Mouse (Mus musculus): ENCODE data around the gene Lrp2. TPM values are rescaled to one million over a fixed set of nuclear protein-coding genes. Genes with fewer than 3 reads are reported as not detected.

Lrp2 gene
- polyA plus RNA-seq, 1 experiment, result 0.12 TPM

DNA sequence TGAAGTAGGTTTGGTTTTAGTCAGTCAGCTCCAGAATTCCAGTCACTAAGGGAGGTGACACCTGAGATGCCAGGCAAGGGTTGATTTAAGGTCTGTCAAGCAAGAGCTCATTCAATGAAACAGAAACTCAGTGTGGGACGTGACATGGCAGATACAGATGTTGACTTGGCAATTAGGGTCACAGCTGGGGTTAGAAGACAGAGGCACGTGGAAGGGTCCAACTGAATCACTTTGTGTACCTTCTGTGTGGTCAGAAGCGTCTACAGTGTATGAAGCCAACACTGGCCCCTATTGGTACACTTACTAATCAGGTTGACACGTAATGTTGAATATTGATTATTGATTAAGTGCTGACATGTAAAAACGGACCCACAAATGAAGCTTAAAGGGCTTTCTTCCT, 161.0 kb downstream of the Lrp2 start:
- DNase-seq (ENCODE audit: low read depth in 1 of 2, low spot score in 2 of 2), result no peak
- no peak for TF ChIP-seq POLR2A (IDR thresholded peaks at IDR 0.05; ENCODE audit: low read depth, low read length)
- no peak for TF ChIP-seq CTCF (IDR thresholded peaks at IDR 0.05; ENCODE audit: extremely low read depth, insufficient read depth, insufficient read length, insufficient replicate concordance)
- H3K27me3 ChIP-seq (ENCODE audit: control insufficient read depth, insufficient read depth, low read length), result no peaks in the 10 kb centered on the region

DNA sequence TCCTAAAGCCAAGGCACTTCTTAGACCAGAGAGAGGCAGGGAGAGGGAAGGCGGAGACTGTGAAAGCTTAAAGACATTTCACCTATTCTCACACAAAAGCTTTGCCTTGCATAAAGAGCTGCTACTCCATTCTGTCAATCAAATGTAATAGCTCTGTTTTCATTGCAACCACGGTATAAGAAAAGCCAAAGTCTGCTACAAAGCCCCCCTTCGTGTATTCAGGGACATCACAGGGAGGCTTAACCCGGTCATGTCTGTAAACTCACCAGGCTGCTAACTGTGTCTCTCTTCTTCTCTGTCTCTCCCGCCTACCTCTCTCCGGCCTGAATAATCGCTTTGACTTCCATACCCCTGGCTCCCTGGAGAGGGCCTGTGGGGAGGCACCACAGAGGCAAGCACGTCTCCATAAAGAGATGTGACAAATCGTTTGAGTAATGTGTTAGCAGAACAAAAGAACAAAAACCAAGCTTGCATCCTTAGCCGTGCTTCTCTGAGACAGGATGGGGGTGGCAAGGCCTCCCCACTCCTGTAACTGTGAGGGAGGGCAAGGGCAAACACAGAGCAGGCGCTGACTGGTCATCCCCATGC, 167.5 kb downstream of the Lrp2 start:
- H3K4me1 ChIP-seq (ENCODE audit: control insufficient read depth, insufficient read depth, insufficient read length), result no peaks in the 10 kb centered on the region
- H3K27ac ChIP-seq (ENCODE audit: insufficient read depth, low read length), result no peak overlapping the region
- WGBS, result 69% methylated on average over 11 of the region's 11 CpGs
- no peak overlapping the region for H3K4me3 ChIP-seq (ENCODE audit: extremely low read depth, insufficient read depth, insufficient read length)
- H3K36me3 ChIP-seq (ENCODE audit: control insufficient read depth, insufficient read depth, low read length), result no peaks in the 10 kb centered on the region
- no peak for DNase-seq (ENCODE audit: low read depth in 1 of 2, low spot score in 2 of 2)
- TF ChIP-seq POLR2A (IDR thresholded peaks at IDR 0.05; ENCODE audit: low read depth, low read length) (no peak), CTCF (IDR thresholded peaks at IDR 0.05; ENCODE audit: extremely low read depth, insufficient read depth, insufficient read length, insufficient replicate concordance) (no peak)
- H3K27me3 ChIP-seq (ENCODE audit: control insufficient read depth, insufficient read depth, low read length), result no peaks in the 10 kb centered on the region

More for the DNA sequence above, 161.0 kb downstream of the Lrp2 start:
- WGBS, result 79% methylated on average over 5 of the region's 5 CpGs
- Histone ChIP-seq H3K4me3 (ENCODE audit: extremely low read depth, insufficient read depth, insufficient read length) (no peak overlapping the region), H3K36me3 (ENCODE audit: control insufficient read depth, insufficient read depth, low read length) (no peaks in the 10 kb centered on the region), H3K27ac (ENCODE audit: insufficient read depth, low read length) (no peak overlapping the region), H3K4me1 (ENCODE audit: control insufficient read depth, insufficient read depth, insufficient read length) (no peaks in the 10 kb centered on the region)

DNA sequence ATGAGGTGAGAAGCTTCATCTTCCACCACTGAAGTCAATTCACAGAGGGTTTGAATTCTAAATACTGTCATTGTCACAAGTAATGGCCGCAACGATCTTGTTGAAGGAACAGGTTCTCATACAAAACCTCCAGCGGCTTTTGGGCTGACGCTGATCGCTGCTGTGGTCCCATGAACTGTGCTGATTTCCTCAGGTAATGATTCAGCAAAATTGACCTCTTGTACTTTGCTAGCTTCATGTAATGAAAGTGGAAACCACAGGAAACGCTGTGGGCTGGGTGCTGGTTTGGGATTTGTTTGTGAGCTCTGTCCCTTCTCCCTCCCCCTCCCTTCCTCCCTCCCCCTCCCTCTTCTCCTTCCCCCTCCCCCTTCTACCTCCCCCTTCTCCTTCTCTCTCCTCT, 170.8 kb downstream of the Lrp2 start:
- Histone ChIP-seq H3K4me3 (ENCODE audit: extremely low read depth, insufficient read depth, insufficient read length) (no peak overlapping the region), H3K27ac (ENCODE audit: insufficient read depth, low read length) (no peak overlapping the region), H3K36me3 (ENCODE audit: control insufficient read depth, insufficient read depth, low read length) (no peaks in the 10 kb centered on the region), H3K27me3 (ENCODE audit: control insufficient read depth, insufficient read depth, low read length) (no peaks in the 10 kb centered on the region), H3K4me1 (ENCODE audit: control insufficient read depth, insufficient read depth, insufficient read length) (no peaks in the 10 kb centered on the region)
- 3% methylated on average over 6 of the region's 6 CpGs for WGBS
- DNase-seq (ENCODE audit: low read depth in 1 of 2, low spot score in 2 of 2), result no peak
- TF ChIP-seq CTCF (IDR thresholded peaks at IDR 0.05; ENCODE audit: extremely low read depth, insufficient read depth, insufficient read length, insufficient replicate concordance), result no peak
- TF ChIP-seq POLR2A (IDR thresholded peaks at IDR 0.05; ENCODE audit: low read depth, low read length), result no peak

DNA sequence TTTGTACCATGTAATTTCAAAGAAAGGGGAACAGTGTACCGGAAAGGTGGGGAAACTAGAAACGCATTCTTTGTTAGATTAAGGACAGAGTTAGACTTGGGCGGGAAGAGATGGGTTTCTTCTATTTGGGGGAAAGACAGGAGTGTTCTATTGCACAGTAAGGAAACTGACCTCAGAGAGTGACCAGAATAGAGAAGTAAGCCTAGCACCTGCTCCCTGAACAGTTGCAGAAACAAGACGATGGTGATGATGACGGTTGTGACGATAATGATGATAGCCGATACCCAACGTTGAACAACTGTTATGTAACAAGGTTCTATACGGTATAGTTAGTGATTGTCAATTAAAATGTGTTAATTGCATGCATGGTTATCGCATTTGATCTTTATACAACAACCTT, 171.3 kb downstream of the Lrp2 start:
- Histone ChIP-seq H3K4me1 (ENCODE audit: control insufficient read depth, insufficient read depth, insufficient read length) (no peaks in the 10 kb centered on the region), H3K27me3 (ENCODE audit: control insufficient read depth, insufficient read depth, low read length) (no peaks in the 10 kb centered on the region), H3K36me3 (ENCODE audit: control insufficient read depth, insufficient read depth, low read length) (no peaks in the 10 kb centered on the region), H3K4me3 (ENCODE audit: extremely low read depth, insufficient read depth, insufficient read length) (no peak overlapping the region), H3K27ac (ENCODE audit: insufficient read depth, low read length) (no peak overlapping the region)
- TF ChIP-seq POLR2A (IDR thresholded peaks at IDR 0.05; ENCODE audit: low read depth, low read length) (no peak), CTCF (IDR thresholded peaks at IDR 0.05; ENCODE audit: extremely low read depth, insufficient read depth, insufficient read length, insufficient replicate concordance) (no peak)
- 66% methylated on average over 10 of the region's 10 CpGs for WGBS
- no peak for DNase-seq (ENCODE audit: low read depth in 1 of 2, low spot score in 2 of 2)

DNA sequence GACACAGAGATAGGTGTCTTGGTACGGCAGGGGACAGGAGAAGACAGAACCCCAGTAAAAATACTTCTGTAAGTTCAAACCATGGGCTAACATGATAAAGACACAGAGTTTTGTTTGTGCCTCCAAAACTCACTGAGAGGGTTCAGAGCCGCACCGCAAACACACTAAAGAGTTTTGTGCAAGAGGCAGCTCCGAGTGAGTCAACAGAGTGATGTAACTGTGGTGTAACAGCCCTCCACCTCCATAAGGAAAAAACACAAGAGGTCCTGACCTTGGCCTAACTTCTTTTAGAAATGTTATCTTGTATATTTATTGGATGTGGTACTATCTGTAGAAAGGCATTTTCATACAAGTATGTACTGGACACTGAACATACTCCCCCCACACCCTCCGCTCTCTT, 180.2 kb downstream of the Lrp2 start:
- WGBS, result 93% methylated on average over 5 of the region's 5 CpGs
- TF ChIP-seq POLR2A (IDR thresholded peaks at IDR 0.05; ENCODE audit: low read depth, low read length), result no peak
- no peak for TF ChIP-seq CTCF (IDR thresholded peaks at IDR 0.05; ENCODE audit: extremely low read depth, insufficient read depth, insufficient read length, insufficient replicate concordance)
- no peak overlapping the region for H3K27ac ChIP-seq (ENCODE audit: insufficient read depth, low read length)
- DNase-seq (ENCODE audit: low read depth in 1 of 2, low spot score in 2 of 2), result no peak
- H3K27me3 ChIP-seq (ENCODE audit: control insufficient read depth, insufficient read depth, low read length), result no peaks in the 10 kb centered on the region; the same call in 1 of the 2 replicates
- H3K4me3 ChIP-seq (ENCODE audit: extremely low read depth, insufficient read depth, insufficient read length), result no peak overlapping the region
- H3K4me1 ChIP-seq (ENCODE audit: control insufficient read depth, insufficient read depth, insufficient read length), result no peaks in the 10 kb centered on the region
- H3K36me3 ChIP-seq (ENCODE audit: control insufficient read depth, insufficient read depth, low read length), result no peaks in the 10 kb centered on the region

DNA sequence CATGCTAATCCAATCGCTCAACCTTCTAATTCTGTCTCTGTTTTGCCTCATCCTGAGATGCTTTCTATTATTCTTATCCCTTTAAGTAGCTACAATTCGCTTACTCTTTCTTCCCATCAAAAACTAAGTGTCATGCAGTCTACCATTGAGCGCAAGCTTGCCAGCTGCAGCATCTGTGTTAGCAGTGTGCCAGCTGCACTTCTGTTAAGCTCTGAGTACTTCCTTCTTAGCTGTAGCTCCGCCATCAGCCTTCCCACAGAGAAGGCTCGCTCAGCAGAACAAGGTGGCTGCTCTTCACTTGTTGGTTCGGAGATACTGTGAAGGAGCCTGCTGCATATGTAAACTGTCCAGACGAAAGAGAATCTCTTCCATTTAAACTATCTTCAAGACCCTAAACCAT, 183.6 kb downstream of the Lrp2 start:
- H3K36me3 ChIP-seq (ENCODE audit: control insufficient read depth, insufficient read depth, low read length), result no peaks in the 10 kb centered on the region
- WGBS, result 54% methylated on average over 7 of the region's 7 CpGs

DNA sequence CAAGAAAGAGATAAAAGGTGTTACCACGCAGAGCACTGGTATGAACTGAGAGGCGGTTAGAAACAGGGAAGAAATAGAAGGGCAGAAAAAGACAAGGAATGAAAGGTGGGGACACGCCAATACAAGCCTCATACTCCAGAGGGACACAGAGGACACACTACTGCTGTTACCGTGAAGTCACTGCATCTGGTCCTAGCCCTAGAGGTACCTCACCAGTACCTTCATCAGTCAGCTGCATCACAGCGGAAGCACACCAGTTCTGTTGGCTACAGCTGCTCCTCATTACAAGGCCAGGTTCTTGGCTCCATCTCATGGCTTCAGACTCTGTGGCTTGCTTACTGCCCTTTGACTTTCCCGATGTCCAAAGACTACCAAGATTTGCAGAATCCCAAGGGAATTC, 184.0 kb downstream of the Lrp2 start:
- WGBS, result 93% methylated on average over 6 of the region's 6 CpGs
- no peak overlapping the region for H3K27ac ChIP-seq (ENCODE audit: insufficient read depth, low read length)
- H3K36me3 ChIP-seq (ENCODE audit: control insufficient read depth, insufficient read depth, low read length), result no peaks in the 10 kb centered on the region
- TF ChIP-seq POLR2A (IDR thresholded peaks at IDR 0.05; ENCODE audit: low read depth, low read length) (no peak), CTCF (IDR thresholded peaks at IDR 0.05; ENCODE audit: extremely low read depth, insufficient read depth, insufficient read length, insufficient replicate concordance) (no peak)
- H3K4me1 ChIP-seq (ENCODE audit: control insufficient read depth, insufficient read depth, insufficient read length), result no peaks in the 10 kb centered on the region
- no peak overlapping the region for H3K4me3 ChIP-seq (ENCODE audit: extremely low read depth, insufficient read depth, insufficient read length)
- H3K27me3 ChIP-seq (ENCODE audit: control insufficient read depth, insufficient read depth, low read length), result no peaks in the 10 kb centered on the region
- DNase-seq (ENCODE audit: low read depth in 1 of 2, low spot score in 2 of 2), result no peak

More for the DNA sequence above, 183.6 kb downstream of the Lrp2 start:
- TF ChIP-seq POLR2A (IDR thresholded peaks at IDR 0.05; ENCODE audit: low read depth, low read length) (no peak), CTCF (IDR thresholded peaks at IDR 0.05; ENCODE audit: extremely low read depth, insufficient read depth, insufficient read length, insufficient replicate concordance) (no peak)
- Histone ChIP-seq H3K4me3 (ENCODE audit: extremely low read depth, insufficient read depth, insufficient read length) (no peak overlapping the region), H3K27me3 (ENCODE audit: control insufficient read depth, insufficient read depth, low read length) (no peaks in the 10 kb centered on the region), H3K4me1 (ENCODE audit: control insufficient read depth, insufficient read depth, insufficient read length) (no peaks in the 10 kb centered on the region), H3K27ac (ENCODE audit: insufficient read depth, low read length) (no peak overlapping the region)
- DNase-seq (ENCODE audit: low read depth in 1 of 2, low spot score in 2 of 2), result no peak
